Mouse (Mus musculus): Measurements from ENCODE around the gene Lmo1. TPM values are rescaled to one million over a fixed set of nuclear protein-coding genes. Genes with fewer than 3 reads are reported as not detected.

The Lmo1 gene
- polyA plus RNA-seq, 1 experiment from 2014 or later, result 5.2 TPM

DNA sequence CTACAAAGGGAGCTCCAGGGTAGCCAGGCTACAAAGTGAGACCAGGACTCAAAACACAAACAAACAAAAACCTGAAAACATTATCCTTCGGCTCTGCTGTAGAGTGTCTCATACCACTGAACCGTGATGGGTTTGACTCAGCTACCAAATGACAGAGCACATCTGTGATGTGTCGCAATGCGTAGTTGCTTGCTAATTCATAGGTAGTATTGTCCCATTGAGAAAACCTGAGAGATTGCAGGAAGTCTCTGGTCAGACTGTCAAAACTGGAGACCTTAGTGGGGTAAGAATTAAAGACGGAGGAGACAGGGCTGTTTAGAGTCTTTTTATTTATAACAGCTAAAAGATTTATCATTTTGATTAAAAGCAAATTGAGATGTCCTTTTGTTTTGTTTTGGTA is 10.6 kb upstream of the Lmo1 start:
- Histone ChIP-seq H3K36me3 (ENCODE audit: control insufficient read depth, insufficient read depth, low read length) (no peaks in the 10 kb centered on the region), H3K9ac (ENCODE audit: low read length) (no peak overlapping the region), H3K4me3 (replicated peaks; ENCODE audit: low read length) (no peak overlapping the region), H3K4me2 (ENCODE audit: low read depth, low read length) (no peak overlapping the region), H3K27me3 (ENCODE audit: control insufficient read depth, insufficient read depth, low read length) (no peaks in the 10 kb centered on the region), H3K27ac (ENCODE audit: low read length) (no peak overlapping the region), H3K9me3 (replicated peaks; ENCODE audit: control insufficient read depth, low read length) (no peaks in the 10 kb centered on the region), H3K4me1 (ENCODE audit: control insufficient read depth, insufficient read depth, low read length) (no peaks in the 10 kb centered on the region)
- ATAC-seq (ENCODE audit: insufficient read depth, low FRiP score), result no peak
- 64% methylated on average over 5 of the region's 5 CpGs for WGBS

DNA sequence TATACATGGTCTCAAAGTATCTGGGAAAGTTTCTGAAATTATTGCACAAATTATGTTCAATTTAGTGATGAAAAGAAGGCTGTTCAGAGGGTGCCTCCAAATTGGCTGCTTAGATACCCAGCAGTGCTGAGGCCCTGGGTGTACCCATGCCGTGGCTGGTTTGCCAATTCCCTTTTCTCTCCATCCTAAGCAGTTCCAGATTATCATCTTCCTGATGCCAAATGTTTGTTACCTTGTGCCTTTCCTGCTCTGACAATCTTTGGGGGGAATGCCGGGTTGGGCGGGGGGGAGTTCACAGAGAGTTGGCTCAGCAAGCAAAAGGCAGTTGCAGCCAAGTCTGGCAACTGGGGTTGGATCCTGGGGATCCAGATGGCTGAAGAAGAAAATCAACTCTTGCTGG is 1.7 kb upstream of the Lmo1 start:
- WGBS, result 68% methylated on average over 3 of the region's 3 CpGs
- ATAC-seq (ENCODE audit: insufficient read depth, low FRiP score), result no peak

GRCm38 (mm10) chr7:109175670-109176625 is 941 bp upstream of the Lmo1 start:
- peak overlapping the region; percentile 61; the same call in 1 of the 2 replicates for H3K4me3 ChIP-seq (replicated peaks; ENCODE audit: low read length)

More for the DNA sequence above, 1.7 kb upstream of the Lmo1 start:
- Histone ChIP-seq H3K4me2 (ENCODE audit: low read depth, low read length) (no peak overlapping the region), H3K9ac (ENCODE audit: low read length) (no peak overlapping the region), H3K4me3 (replicated peaks; ENCODE audit: low read length) (no peak overlapping the region), H3K27me3 (ENCODE audit: control insufficient read depth, insufficient read depth, low read length) (peaks cover 33% of the 10 kb centered on the region), H3K4me1 (ENCODE audit: control insufficient read depth, insufficient read depth, low read length) (peaks cover 6% of the 10 kb centered on the region; the same call in 1 of the 2 replicates), H3K27ac (ENCODE audit: low read length) (no peak overlapping the region), H3K36me3 (ENCODE audit: control insufficient read depth, insufficient read depth, low read length) (no peaks in the 10 kb centered on the region), H3K9me3 (replicated peaks; ENCODE audit: control insufficient read depth, low read length) (no peaks in the 10 kb centered on the region)

DNA sequence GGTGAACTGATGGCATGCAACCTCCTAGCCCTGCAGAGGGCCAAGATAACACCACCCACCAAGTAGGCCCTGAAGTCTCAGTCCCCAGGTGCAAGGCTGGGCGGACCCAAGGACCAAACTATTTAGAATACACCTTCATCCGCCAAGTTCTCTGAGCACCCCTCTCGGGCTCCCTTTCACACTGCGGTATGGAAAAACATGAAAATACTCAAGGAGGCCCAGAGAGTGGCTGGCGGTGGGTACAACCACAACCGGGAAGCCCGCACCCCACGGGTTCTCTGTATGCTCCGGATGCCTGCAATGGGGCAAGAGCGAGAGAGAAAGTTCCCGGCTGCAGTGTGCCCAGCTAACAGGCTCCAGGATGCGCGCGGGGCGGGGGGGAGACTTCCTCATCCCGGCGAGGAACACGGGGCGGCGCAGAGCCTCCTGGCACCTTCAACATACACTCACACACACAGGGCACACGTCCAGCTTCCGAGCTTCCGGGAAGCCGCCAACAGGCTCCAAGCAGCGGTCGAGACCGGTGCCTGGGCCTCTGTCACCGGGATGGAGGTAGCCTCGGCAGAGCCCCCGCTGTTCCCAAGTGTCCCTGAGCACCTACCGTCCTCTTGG is 564 bp downstream of the Lmo1 start:
- ATAC-seq (ENCODE audit: insufficient read depth, low FRiP score), result peak; percentile 28
- Histone ChIP-seq H3K27me3 (ENCODE audit: control insufficient read depth, insufficient read depth, low read length) (peaks cover 39% of the 10 kb centered on the region), H3K9ac (ENCODE audit: low read length) (peak overlapping the region; percentile 72), H3K9me3 (replicated peaks; ENCODE audit: control insufficient read depth, low read length) (no peaks in the 10 kb centered on the region), H3K4me3 (replicated peaks; ENCODE audit: low read length) (peak overlapping the region; percentile 61), H3K4me2 (ENCODE audit: low read depth, low read length) (peak overlapping the region; percentile 97), H3K4me1 (ENCODE audit: control insufficient read depth, insufficient read depth, low read length) (peaks cover 6% of the 10 kb centered on the region; the same call in 1 of the 2 replicates), H3K27ac (ENCODE audit: low read length) (no peak overlapping the region), H3K36me3 (ENCODE audit: control insufficient read depth, insufficient read depth, low read length) (no peaks in the 10 kb centered on the region)
- 6% methylated on average over 31 of the region's 31 CpGs for WGBS

More at GRCm38 (mm10) chr7:109175670-109176625, 941 bp upstream of the Lmo1 start:
- peak overlapping the region; percentile 72 for H3K9ac ChIP-seq (ENCODE audit: low read length)
- H3K27me3 ChIP-seq (ENCODE audit: control insufficient read depth, insufficient read depth, low read length), result peaks cover 35% of the 10 kb centered on the region
- ATAC-seq (ENCODE audit: insufficient read depth, low FRiP score), result no peak
- no peaks in the 10 kb centered on the region for H3K9me3 ChIP-seq (replicated peaks; ENCODE audit: control insufficient read depth, low read length)
- H3K36me3 ChIP-seq (ENCODE audit: control insufficient read depth, insufficient read depth, low read length), result no peaks in the 10 kb centered on the region
- peak overlapping the region; percentile 97 for H3K4me2 ChIP-seq (ENCODE audit: low read depth, low read length)
- H3K4me1 ChIP-seq (ENCODE audit: control insufficient read depth, insufficient read depth, low read length), result peaks cover 6% of the 10 kb centered on the region; the same call in 1 of the 2 replicates
- H3K27ac ChIP-seq (ENCODE audit: low read length), result no peak overlapping the region
- 30% methylated on average over 13 of the region's 13 CpGs for WGBS

DNA sequence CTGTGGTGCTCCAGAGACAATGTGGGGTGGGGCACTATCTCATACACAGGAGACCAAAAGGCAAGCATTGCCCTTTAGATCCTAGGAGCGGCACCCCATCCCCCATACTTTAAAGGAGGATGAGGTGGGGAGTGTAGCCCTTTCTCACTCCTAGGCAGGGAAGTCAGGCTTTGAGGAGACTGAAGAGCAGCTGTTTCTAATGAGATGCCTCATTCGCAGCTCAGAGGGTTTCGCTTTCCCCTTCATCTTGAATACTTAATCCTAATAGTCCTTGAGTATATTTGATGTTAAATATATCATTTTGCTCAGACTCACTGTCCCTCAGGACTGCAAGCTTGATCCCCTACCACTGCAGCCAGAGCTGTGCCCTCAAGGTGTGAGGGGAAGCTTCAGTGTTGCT is 3.1 kb downstream of the Lmo1 start:
- Histone ChIP-seq H3K27me3 (ENCODE audit: control insufficient read depth, insufficient read depth, low read length) (peaks cover 50% of the 10 kb centered on the region), H3K4me3 (replicated peaks; ENCODE audit: low read length) (no peak overlapping the region), H3K27ac (ENCODE audit: low read length) (no peak overlapping the region), H3K4me1 (ENCODE audit: control insufficient read depth, insufficient read depth, low read length) (peaks cover 6% of the 10 kb centered on the region; the same call in 1 of the 2 replicates), H3K9ac (ENCODE audit: low read length) (no peak overlapping the region), H3K4me2 (ENCODE audit: low read depth, low read length) (no peak overlapping the region), H3K9me3 (replicated peaks; ENCODE audit: control insufficient read depth, low read length) (no peaks in the 10 kb centered on the region), H3K36me3 (ENCODE audit: control insufficient read depth, insufficient read depth, low read length) (no peaks in the 10 kb centered on the region)
- WGBS, result 51% methylated on average over 3 of the region's 3 CpGs
- ATAC-seq (ENCODE audit: insufficient read depth, low FRiP score), result no peak

- Histone ChIP-seq H3K4me2 (ENCODE audit: low read depth, low read length) (peak overlapping the region; percentile 97), H3K36me3 (ENCODE audit: control insufficient read depth, insufficient read depth, low read length) (no peaks in the 10 kb centered on the region), H3K9me3 (replicated peaks; ENCODE audit: control insufficient read depth, low read length) (no peaks in the 10 kb centered on the region), H3K4me3 (replicated peaks; ENCODE audit: low read length) (peak overlapping the region; percentile 52), H3K4me1 (ENCODE audit: control insufficient read depth, insufficient read depth, low read length) (peaks cover 2% of the 10 kb centered on the region; the same call in 1 of the 2 replicates), H3K27me3 (ENCODE audit: control insufficient read depth, insufficient read depth, low read length) (peaks cover 45% of the 10 kb centered on the region), H3K27ac (ENCODE audit: low read length) (no peak overlapping the region), H3K9ac (ENCODE audit: low read length) (no peak overlapping the region)
- ATAC-seq (ENCODE audit: insufficient read depth, low FRiP score), result no peak; the same call in 1 of the 2 replicates
- WGBS, result under 1% methylated on average over 17 of the region's 17 CpGs
Observed at GRCm38 (mm10) chr7:109170441-109170820, 4.6 kb downstream of the Lmo1 start.

DNA sequence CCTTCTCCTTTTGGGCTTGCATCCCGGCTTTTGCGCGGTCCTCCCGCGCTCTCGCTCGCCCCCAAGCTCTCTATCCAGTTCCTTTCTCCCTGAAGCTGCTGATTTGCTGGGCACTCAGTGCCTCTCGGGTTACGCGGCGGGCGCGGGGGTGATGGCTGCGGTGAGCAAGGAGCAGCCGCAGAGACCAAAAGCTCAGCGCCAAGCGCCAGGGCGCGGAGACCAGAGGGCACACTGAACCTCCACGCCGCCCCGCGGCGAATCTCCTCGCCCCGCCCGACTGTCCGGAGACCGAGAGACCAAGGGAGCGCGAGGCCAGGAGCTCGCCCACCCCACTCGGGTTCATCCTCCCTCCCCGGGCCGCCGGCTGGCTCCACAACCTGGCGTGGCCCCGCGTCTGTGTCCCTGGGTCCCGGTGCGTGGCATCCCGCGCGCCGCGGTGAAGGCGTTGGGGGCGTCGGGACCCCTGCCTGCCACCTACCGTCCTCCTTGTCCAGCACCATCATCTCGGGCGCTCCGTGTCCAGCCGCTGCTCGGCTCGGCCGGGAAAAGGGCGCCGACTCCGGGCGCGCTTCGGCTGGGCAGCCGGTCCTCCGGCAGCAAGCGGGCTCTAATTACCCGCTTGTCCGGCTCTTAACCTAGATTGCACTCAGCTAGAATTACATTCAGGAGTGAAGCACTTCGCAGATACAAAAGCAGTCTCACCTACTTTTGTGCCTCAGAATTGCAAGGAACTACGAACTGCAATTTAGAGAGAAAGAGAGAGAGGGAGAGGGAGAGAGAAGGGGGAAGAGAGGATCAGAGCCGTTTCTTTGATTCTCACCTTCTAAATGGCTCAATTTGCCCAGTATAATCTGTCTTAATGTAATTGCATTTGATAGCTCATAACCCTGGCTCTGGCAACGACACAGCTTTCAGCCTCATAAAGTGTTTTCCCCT is 5.2 kb downstream of the Lmo1 start:
- no peak overlapping the region for H3K27ac ChIP-seq (ENCODE audit: low read length)
- WGBS, result under 1% methylated on average over 72 of the region's 72 CpGs
- H3K36me3 ChIP-seq (ENCODE audit: control insufficient read depth, insufficient read depth, low read length), result no peaks in the 10 kb centered on the region
- no peaks in the 10 kb centered on the region for H3K9me3 ChIP-seq (replicated peaks; ENCODE audit: control insufficient read depth, low read length)
- ATAC-seq (ENCODE audit: insufficient read depth, low FRiP score), result no peak
- peak overlapping the region; percentile 58 for H3K9ac ChIP-seq (ENCODE audit: low read length)
- no peaks in the 10 kb centered on the region for H3K4me1 ChIP-seq (ENCODE audit: control insufficient read depth, insufficient read depth, low read length)
- peak overlapping the region; percentile 97 for H3K4me2 ChIP-seq (ENCODE audit: low read depth, low read length)
- peak overlapping the region; percentile 52 for H3K4me3 ChIP-seq (replicated peaks; ENCODE audit: low read length)
- peaks cover 42% of the 10 kb centered on the region for H3K27me3 ChIP-seq (ENCODE audit: control insufficient read depth, insufficient read depth, low read length)

DNA sequence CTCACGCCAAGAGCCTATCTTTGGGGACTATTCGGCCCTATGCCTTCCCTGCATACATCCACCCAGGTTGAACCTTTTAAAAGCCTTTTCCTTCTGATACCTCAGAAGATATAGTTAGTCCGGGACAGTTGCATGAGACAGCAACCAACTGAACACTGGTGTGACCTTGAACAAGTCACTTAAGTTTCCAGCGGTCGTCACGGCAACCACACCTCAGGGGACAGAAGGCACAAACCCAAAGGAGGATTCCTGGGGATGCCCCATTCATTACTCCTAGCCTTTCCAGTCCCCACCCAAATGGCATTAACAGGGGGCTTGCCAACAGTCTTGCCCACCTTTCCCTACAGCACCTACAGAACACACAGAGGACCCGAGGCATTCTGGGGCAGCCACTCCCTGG is 6.3 kb downstream of the Lmo1 start:
- no peaks in the 10 kb centered on the region for H3K36me3 ChIP-seq (ENCODE audit: control insufficient read depth, insufficient read depth, low read length)
- peaks cover 39% of the 10 kb centered on the region for H3K27me3 ChIP-seq (ENCODE audit: control insufficient read depth, insufficient read depth, low read length)
- no peak overlapping the region for H3K4me2 ChIP-seq (ENCODE audit: low read depth, low read length)
- no peak overlapping the region for H3K27ac ChIP-seq (ENCODE audit: low read length)
- no peak overlapping the region for H3K4me3 ChIP-seq (replicated peaks; ENCODE audit: low read length)
- ATAC-seq (ENCODE audit: insufficient read depth, low FRiP score), result no peak
- 92% methylated on average over 7 of the region's 7 CpGs for WGBS
- no peaks in the 10 kb centered on the region for H3K9me3 ChIP-seq (replicated peaks; ENCODE audit: control insufficient read depth, low read length)
- no peaks in the 10 kb centered on the region for H3K4me1 ChIP-seq (ENCODE audit: control insufficient read depth, insufficient read depth, low read length)
- H3K9ac ChIP-seq (ENCODE audit: low read length), result no peak overlapping the region

All from stomach, embryonic 16.5 days (tissue).